Mouse (Mus musculus) heart, postnatal 0 days (tissue): ENCODE results near the gene Tipin. TPM values are rescaled to one million over a fixed set of nuclear protein-coding genes. Genes with fewer than 3 reads are reported as not detected.
A peak's percentile ranks its signal among the peaks of the same experiment; 100 is the strongest.

Experiments used
- ATAC-seq: fragments of 200-750 bp; cut with Nextera tagmentation; 2 replicates; pipeline ENCODE4 v1.8.0; 2017; ENCODE audit warnings: low read depth, moderate number of reproducible peaks, moderate library complexity; ENCODE audit not compliant: insufficient read depth
- DNase-seq: peaks from one replicate; pipeline ENCODE4 v3.0.0-alpha.2; 2016; ENCODE audit warnings: low spot score
- H3K27ac ChIP-seq: fragments of 300-500 bp; sonication (generic); 2 replicates; pipeline ENCODE4 v1.5.1; 2014; ENCODE audit warnings: low read depth, mild to moderate bottlenecking
- H3K27me3 ChIP-seq: fragments of 300-500 bp; sonication (generic); 2 replicates; pipeline ENCODE4 v1.6.1; 2014; ENCODE audit warnings: low read length, mixed read lengths; ENCODE audit not compliant: control insufficient read depth, insufficient read depth
- H3K36me3 ChIP-seq: fragments of 300-500 bp; sonication (generic); replicated peaks from 2 replicates; pipeline ENCODE4 v1.6.1; 2014; ENCODE audit warnings: low read length, mixed read lengths; ENCODE audit not compliant: control insufficient read depth, insufficient read depth
- H3K4me1 ChIP-seq: fragments of 300-500 bp; sonication (generic); 2 replicates; pipeline ENCODE4 v1.6.1; 2014; ENCODE audit warnings: antibody characterized with exemption; ENCODE audit not compliant: control insufficient read depth, insufficient read depth
- H3K4me2 ChIP-seq: fragments of 300-500 bp; sonication (generic); 2 replicates; pipeline ENCODE4 v1.6.1; 2014; ENCODE audit warnings: low read depth, mild to moderate bottlenecking, low read length, moderate library complexity
- H3K4me3 ChIP-seq: fragments of 300-500 bp; sonication (generic); 2 replicates; pipeline ENCODE4 v1.5.1; 2014; ENCODE audit warnings: low read depth, low read length
- H3K9ac ChIP-seq: fragments of 300-500 bp; sonication (generic); replicated peaks from 2 replicates; pipeline ENCODE4 v1.6.1; 2014; ENCODE audit warnings: low read depth, low read length, mixed read lengths
- H3K9me3 ChIP-seq: fragments of 300-500 bp; sonication (generic); replicated peaks from 2 replicates; pipeline ENCODE4 v1.6.1; 2016; ENCODE audit warnings: low read length; ENCODE audit not compliant: control insufficient read depth
- CTCF ChIP-seq: IDR thresholded peaks from 2 replicates; pipeline ENCODE4 v1.5.1; 2016; ENCODE audit warnings: antibody characterized with exemption, control low read depth, low read depth
- EP300 ChIP-seq: IDR thresholded peaks from 2 replicates; pipeline ENCODE4 v1.6.1; 2016; ENCODE audit warnings: antibody characterized with exemption, low read depth
- WGBS: fragments of 180-500 bp; shearing (Covaris S2); extraction: QIAGEN DNeasy Blood & Tissue Kit; methylation state at CpG from one replicate; pipeline ENCODE4 v1.1.7; 2014; 5-methylcytosine and 5-hydroxymethylcytosine counted together
- polyA plus RNA-seq: library from polyadenylated mRNA; unstranded; fragments of >200 nt; fragmentation: Nextera tagmentation; extraction: Ambion mirVana; gene quantifications from 2 replicates; pipeline ENCODE4 v1.2.1, GENCODE M21; 2015
- total RNA-seq: library from RNA; depleted of rRNA; stranded (reverse); fragments of >200 nt; gene quantifications from 2 replicates; pipeline ENCODE4 v1.2.3, GENCODE M21; 2014; ENCODE audit warnings: low replicate concordance

The Tipin gene
- total and polyA plus RNA-seq, 2 experiments from 2014 or later: 19.8 to 60.7 TPM

- no peaks in the 10 kb centered on the region for H3K9me3 ChIP-seq
- peaks cover 21% of the 10 kb centered on the region for H3K36me3 ChIP-seq
- no peak for TF ChIP-seq EP300
- no peak; the same call in 1 of the 2 replicates for TF ChIP-seq CTCF
- peak overlapping the region; percentile 86 for H3K4me2 ChIP-seq
- peak overlapping the region; percentile 85 for H3K9ac ChIP-seq
- H3K27ac ChIP-seq: peak overlapping the region; percentile 99
- WGBS: under 1% methylated on average over 85 of the region's 85 CpGs
- DNase-seq: peak; percentile 83
- H3K27me3 ChIP-seq: no peaks in the 10 kb centered on the region
- peak; percentile 92 for ATAC-seq
- peak overlapping the region; percentile 65 for H3K4me3 ChIP-seq
- peaks cover 10% of the 10 kb centered on the region; the same call in 1 of the 2 replicates for H3K4me1 ChIP-seq
Measured at GRCm38 (mm10) chr9:64340351-64341253, 59.2 kb downstream of the Tipin start.

DNA sequence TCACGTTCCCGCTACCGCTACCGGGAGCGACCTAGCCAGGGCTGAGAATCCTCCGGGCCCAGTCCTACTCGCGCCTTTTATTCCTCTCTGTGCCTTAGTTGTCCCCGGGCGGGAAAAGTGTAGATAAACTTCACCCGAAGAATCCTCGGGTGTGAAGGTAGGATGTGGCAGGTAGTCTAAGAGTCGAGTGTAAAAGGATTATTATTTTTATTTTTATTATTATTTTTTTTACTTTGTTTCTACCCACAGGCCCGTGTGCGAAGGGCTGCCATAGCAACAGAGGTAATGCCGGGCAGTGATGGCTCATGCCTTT lies 59.8 kb downstream of the Tipin start, which contains the start of gene Dis3l:
Dis3l (minus strand) TSS at position 35 of the 313 bp plus-strand sequence.
- H3K4me2 ChIP-seq: peak within 1 kb of the TSS; percentile 86
- H3K4me1 ChIP-seq: peaks cover 10% of the 10 kb centered on the region; the same call in 1 of the 2 replicates
- WGBS: 11% methylated on average over 16 of the region's 16 CpGs
- H3K4me3 ChIP-seq: peak within 1 kb of the TSS; percentile 65
- no peaks in the 10 kb centered on the region for H3K27me3 ChIP-seq
- H3K9me3 ChIP-seq: no peaks in the 10 kb centered on the region
- DNase-seq: peak; percentile 54
- peak within 1 kb of the TSS; percentile 85 for H3K9ac ChIP-seq
- no peak for ATAC-seq
- peaks cover 15% of the 10 kb centered on the region for H3K36me3 ChIP-seq
- TF ChIP-seq CTCF: no peak
- no peak for TF ChIP-seq EP300
- peak within 1 kb of the TSS; percentile 99 for H3K27ac ChIP-seq

- ATAC-seq (no peak), DNase-seq (no peak)
- TF ChIP-seq EP300 (no peak), CTCF (no peak)
- Histone ChIP-seq H3K27ac (peak overlapping the region; percentile 99; the same call in 1 of the 2 replicates), H3K36me3 (peaks cover 10% of the 10 kb centered on the region; the same call in 1 of the 2 replicates), H3K4me3 (no peak overlapping the region), H3K9me3 (no peaks in the 10 kb centered on the region), H3K27me3 (no peaks in the 10 kb centered on the region), H3K9ac (peak overlapping the region; percentile 85; the same call in 1 of the 2 replicates), H3K4me2 (peak overlapping the region; percentile 86), H3K4me1 (peaks cover 10% of the 10 kb centered on the region; the same call in 1 of the 2 replicates)
- 87% methylated on average over 8 of the region's 8 CpGs for WGBS
Measured at GRCm38 (mm10) chr9:64341671-64342070, 60.3 kb downstream of the Tipin start.

DNA sequence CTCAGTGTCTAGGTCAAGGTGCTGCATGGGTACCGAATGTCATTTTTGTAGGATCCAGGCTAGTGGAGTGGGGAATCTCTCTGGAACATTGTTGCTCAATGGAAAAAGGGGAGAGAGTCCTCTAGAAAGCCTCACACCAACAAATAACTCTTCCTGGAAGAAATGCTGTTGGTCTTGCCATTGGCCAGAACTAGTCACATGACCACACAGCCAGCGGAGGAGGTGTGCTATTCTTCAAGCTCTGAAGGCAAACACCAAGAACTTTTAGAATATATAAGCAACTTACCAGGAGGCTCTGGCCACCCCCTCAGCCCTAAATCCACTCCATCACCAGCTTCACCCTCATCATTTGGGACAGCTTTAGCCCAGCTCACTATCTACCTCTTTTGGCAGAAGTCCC lies 62.3 kb downstream of the Tipin start:
- TF ChIP-seq CTCF (no peak), EP300 (no peak)
- WGBS: 85% methylated on average over 2 of the region's 2 CpGs

GRCm38 (mm10) chr9:64345931-64346330 lies 64.5 kb downstream of the Tipin start:
- 47% methylated on average over 5 of the region's 5 CpGs for WGBS
- Histone ChIP-seq H3K4me1 (no peaks in the 10 kb centered on the region), H3K9ac (no peak overlapping the region), H3K9me3 (no peaks in the 10 kb centered on the region), H3K27ac (no peak overlapping the region), H3K4me2 (no peak overlapping the region), H3K4me3 (no peak overlapping the region), H3K27me3 (no peaks in the 10 kb centered on the region), H3K36me3 (no peaks in the 10 kb centered on the region)
- DNase-seq (no peak), ATAC-seq (no peak)
- TF ChIP-seq CTCF (no peak), EP300 (no peak)

More for the DNA sequence above, 62.3 kb downstream of the Tipin start:
- H3K27me3 ChIP-seq: no peaks in the 10 kb centered on the region
- DNase-seq (no peak), ATAC-seq (no peak)
- H3K4me1 ChIP-seq: peaks cover 10% of the 10 kb centered on the region; the same call in 1 of the 2 replicates
- H3K9ac ChIP-seq: no peak overlapping the region
- no peak overlapping the region for H3K4me3 ChIP-seq
- no peaks in the 10 kb centered on the region for H3K36me3 ChIP-seq
- no peaks in the 10 kb centered on the region for H3K9me3 ChIP-seq
- no peak overlapping the region for H3K27ac ChIP-seq
- H3K4me2 ChIP-seq: no peak overlapping the region
